Mouse (Mus musculus): ENCODE results near the gene Fancd2os. TPM values are rescaled to one million over a fixed set of nuclear protein-coding genes. Genes with fewer than 3 reads are reported as not detected.

The Fancd2os gene
- total and polyA plus RNA-seq, 2 experiments from 2014 or later: not detected

DNA sequence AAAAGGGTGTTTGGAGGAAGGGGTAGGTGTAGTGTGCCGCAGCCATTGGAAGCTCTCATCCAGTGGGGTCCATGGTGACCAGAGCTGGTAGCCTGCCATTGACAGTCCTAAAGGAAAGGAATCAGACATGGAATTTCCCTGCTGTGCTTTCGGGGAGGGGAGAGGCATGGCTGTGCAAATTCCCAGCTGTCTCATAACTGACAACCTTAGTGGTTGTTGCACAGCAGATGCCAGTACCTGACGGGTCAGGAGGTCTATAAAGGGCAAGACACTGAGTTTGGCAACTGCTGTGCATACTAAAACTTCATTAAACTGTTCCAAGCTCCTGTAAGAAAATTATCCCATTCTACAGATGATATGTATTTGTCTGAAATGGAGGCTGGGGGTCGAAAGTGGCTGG, 2.6 kb downstream of the Fancd2os start:
- no peaks in the 10 kb centered on the region for H3K9me3 ChIP-seq (ENCODE audit: low read length)
- no peak for ATAC-seq
- no peak for DNase-seq (ENCODE audit: low spot score)
- 88% methylated on average over 4 of the region's 4 CpGs for WGBS
- H3K9ac ChIP-seq (replicated peaks; ENCODE audit: low read length): no peak overlapping the region
- no peaks in the 10 kb centered on the region for H3K36me3 ChIP-seq (ENCODE audit: insufficient read depth, low read length)
- no peak overlapping the region for H3K4me3 ChIP-seq (ENCODE audit: low read length)
- no peak overlapping the region for H3K4me2 ChIP-seq (ENCODE audit: low read depth, low read length)
- H3K27ac ChIP-seq: no peak overlapping the region
- no peaks in the 10 kb centered on the region for H3K27me3 ChIP-seq (ENCODE audit: insufficient read depth, low read length)
- no peak for TF ChIP-seq CTCF (IDR thresholded peaks at IDR 0.05; ENCODE audit: low read depth)
- H3K4me1 ChIP-seq (ENCODE audit: insufficient read depth, low read length): no peaks in the 10 kb centered on the region

DNA sequence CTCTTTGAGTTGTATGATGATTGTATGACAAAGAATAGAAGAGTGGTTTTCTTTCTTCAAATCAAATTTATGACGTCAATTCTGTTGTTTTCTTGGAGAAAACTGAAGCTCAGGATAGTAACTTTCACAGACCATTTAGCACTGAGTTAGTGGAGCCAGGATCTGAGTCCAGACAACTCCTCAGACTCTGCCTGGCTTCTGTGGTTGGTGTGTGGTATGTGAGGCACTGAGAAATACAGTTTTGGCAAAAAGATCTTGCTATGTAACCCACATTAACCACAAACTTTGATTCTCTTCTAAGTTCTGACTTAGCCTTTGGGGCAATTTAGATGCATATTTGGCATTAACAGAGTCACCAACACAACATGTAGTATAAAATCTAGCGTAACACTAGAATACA, 7.9 kb downstream of the Fancd2os start:
- no peak for ATAC-seq
- Histone ChIP-seq H3K4me2 (ENCODE audit: low read depth, low read length) (no peak overlapping the region), H3K36me3 (ENCODE audit: insufficient read depth, low read length) (no peaks in the 10 kb centered on the region), H3K27ac (no peak overlapping the region), H3K27me3 (ENCODE audit: insufficient read depth, low read length) (no peaks in the 10 kb centered on the region), H3K4me3 (ENCODE audit: low read length) (no peak overlapping the region), H3K9me3 (ENCODE audit: low read length) (no peaks in the 10 kb centered on the region), H3K4me1 (ENCODE audit: insufficient read depth, low read length) (no peaks in the 10 kb centered on the region), H3K9ac (replicated peaks; ENCODE audit: low read length) (no peak overlapping the region)
- DNase-seq (ENCODE audit: low spot score): no peak
- no peak for TF ChIP-seq CTCF (IDR thresholded peaks at IDR 0.05; ENCODE audit: low read depth)
- 92% methylated on average over 2 of the region's 2 CpGs for WGBS

DNA sequence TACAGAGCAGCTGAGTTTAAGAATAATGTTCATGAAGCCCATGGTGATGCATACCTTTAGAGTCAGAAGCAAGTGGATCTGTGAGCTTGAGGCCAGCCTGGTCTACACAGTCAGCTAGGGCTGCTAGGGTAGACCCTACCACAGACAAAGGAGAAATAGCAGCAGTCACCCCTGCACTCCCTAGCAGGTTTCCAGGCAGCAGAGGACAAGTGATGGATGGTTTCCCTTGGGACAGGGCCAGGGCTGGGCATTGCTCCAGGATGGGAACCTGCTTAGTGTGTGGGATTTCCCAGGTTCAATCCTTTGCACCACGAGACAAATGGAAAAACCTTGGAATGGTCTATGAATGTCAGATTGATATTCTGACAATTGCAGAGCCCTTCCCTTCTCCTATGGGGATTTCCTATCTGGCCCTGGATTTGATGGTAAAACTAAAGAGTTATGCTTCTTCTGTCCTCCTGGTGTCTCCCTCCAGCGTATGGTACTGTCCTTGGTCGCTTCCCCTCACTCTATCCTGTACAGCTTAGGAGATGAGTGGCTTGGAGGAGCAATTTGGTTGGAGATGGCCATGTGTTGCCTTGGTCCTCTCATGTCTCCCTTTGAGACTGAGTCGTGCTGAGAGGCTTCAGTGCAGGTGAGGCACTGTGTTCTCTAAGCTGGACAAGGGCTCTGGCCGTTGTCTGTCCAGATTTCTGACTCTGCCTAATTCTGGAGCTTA, 13.9 kb downstream of the Fancd2os start:
- Histone ChIP-seq H3K27me3 (ENCODE audit: insufficient read depth, low read length) (no peaks in the 10 kb centered on the region), H3K27ac (no peak overlapping the region), H3K36me3 (ENCODE audit: insufficient read depth, low read length) (no peaks in the 10 kb centered on the region), H3K9ac (replicated peaks; ENCODE audit: low read length) (no peak overlapping the region), H3K4me1 (ENCODE audit: insufficient read depth, low read length) (no peaks in the 10 kb centered on the region), H3K9me3 (ENCODE audit: low read length) (no peaks in the 10 kb centered on the region), H3K4me2 (ENCODE audit: low read depth, low read length) (no peak overlapping the region), H3K4me3 (ENCODE audit: low read length) (no peak overlapping the region)
- DNase-seq (ENCODE audit: low spot score) (peak; percentile 12), ATAC-seq (peak; percentile 32; the same call in 1 of the 2 replicates)
- 63% methylated on average over 5 of the region's 5 CpGs for WGBS
- TF ChIP-seq CTCF (IDR thresholded peaks at IDR 0.05; ENCODE audit: low read depth): peak; percentile 17; the same call in 1 of the 2 replicates

- Histone ChIP-seq H3K4me2 (ENCODE audit: low read depth, low read length) (no peak overlapping the region), H3K36me3 (ENCODE audit: insufficient read depth, low read length) (no peaks in the 10 kb centered on the region), H3K9me3 (ENCODE audit: low read length) (no peaks in the 10 kb centered on the region), H3K9ac (replicated peaks; ENCODE audit: low read length) (no peak overlapping the region), H3K4me1 (ENCODE audit: insufficient read depth, low read length) (no peaks in the 10 kb centered on the region), H3K27me3 (ENCODE audit: insufficient read depth, low read length) (no peaks in the 10 kb centered on the region), H3K4me3 (ENCODE audit: low read length) (no peak overlapping the region), H3K27ac (no peak overlapping the region)
- DNase-seq (ENCODE audit: low spot score) (no peak), ATAC-seq (no peak)
- 90% methylated on average over 5 of the region's 5 CpGs for WGBS
- TF ChIP-seq CTCF (IDR thresholded peaks at IDR 0.05; ENCODE audit: low read depth): no peak
Measured at GRCm38 (mm10) chr6:113585065-113585464, 15.4 kb downstream of the Fancd2os start.

DNA sequence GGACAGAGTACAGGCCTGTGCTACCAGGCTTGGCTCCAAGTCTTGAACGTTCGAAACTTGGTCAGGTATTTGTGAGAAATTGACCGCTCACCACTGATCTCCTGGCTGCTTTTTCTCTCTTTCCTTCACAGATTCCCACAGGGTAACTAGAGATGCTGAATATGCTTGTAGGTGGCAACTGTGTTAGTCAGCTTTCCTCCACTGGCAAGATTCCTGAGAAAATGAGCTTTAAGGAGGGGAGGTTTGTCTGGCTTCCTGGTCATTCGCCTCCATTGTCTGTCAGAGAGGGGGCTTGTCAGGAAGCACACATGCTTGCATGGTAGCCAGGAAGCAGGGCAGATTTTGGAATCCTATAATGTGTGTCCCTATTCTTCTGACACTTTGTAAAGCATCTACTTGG, 17.5 kb downstream of the Fancd2os start:
- DNase-seq (ENCODE audit: low spot score) (no peak), ATAC-seq (no peak)
- Histone ChIP-seq H3K4me1 (ENCODE audit: insufficient read depth, low read length) (no peaks in the 10 kb centered on the region), H3K9me3 (ENCODE audit: low read length) (no peaks in the 10 kb centered on the region), H3K27me3 (ENCODE audit: insufficient read depth, low read length) (no peaks in the 10 kb centered on the region), H3K9ac (replicated peaks; ENCODE audit: low read length) (no peak overlapping the region), H3K4me2 (ENCODE audit: low read depth, low read length) (no peak overlapping the region), H3K36me3 (ENCODE audit: insufficient read depth, low read length) (no peaks in the 10 kb centered on the region), H3K27ac (no peak overlapping the region), H3K4me3 (ENCODE audit: low read length) (no peak overlapping the region)
- 95% methylated on average over 4 of the region's 4 CpGs for WGBS
- TF ChIP-seq CTCF (IDR thresholded peaks at IDR 0.05; ENCODE audit: low read depth): no peak

- DNase-seq (ENCODE audit: low spot score) (no peak), ATAC-seq (no peak)
- Histone ChIP-seq H3K27me3 (ENCODE audit: insufficient read depth, low read length) (no peaks in the 10 kb centered on the region), H3K36me3 (ENCODE audit: insufficient read depth, low read length) (no peaks in the 10 kb centered on the region), H3K9ac (replicated peaks; ENCODE audit: low read length) (no peak overlapping the region), H3K9me3 (ENCODE audit: low read length) (no peaks in the 10 kb centered on the region), H3K27ac (no peak overlapping the region), H3K4me3 (ENCODE audit: low read length) (no peak overlapping the region), H3K4me2 (ENCODE audit: low read depth, low read length) (no peak overlapping the region), H3K4me1 (ENCODE audit: insufficient read depth, low read length) (no peaks in the 10 kb centered on the region)
- TF ChIP-seq CTCF (IDR thresholded peaks at IDR 0.05; ENCODE audit: low read depth): no peak
- WGBS: 97% methylated on average over 3 of the region's 3 CpGs
Measured at GRCm38 (mm10) chr6:113579306-113579705, 21.2 kb downstream of the Fancd2os start.

DNA sequence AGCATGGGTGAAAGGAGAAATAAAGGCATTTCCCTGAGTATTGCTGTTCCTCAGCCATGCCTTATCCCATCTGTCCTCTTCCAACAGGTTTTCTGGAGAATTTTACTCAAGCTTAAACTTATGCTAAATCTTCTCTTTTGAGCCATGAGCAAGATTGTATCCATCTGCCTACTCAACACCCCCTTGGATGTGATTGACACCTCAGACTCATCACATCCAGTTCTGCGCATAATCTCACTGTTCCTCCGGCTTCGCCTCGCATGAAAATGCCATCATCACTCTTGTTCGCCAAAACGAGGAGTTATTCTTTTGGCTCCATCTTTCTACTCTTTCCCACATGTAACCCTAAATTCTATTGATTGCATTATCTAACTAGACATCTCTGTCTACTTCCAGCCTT, 24.5 kb downstream of the Fancd2os start:
- Histone ChIP-seq H3K27ac (no peak overlapping the region), H3K36me3 (ENCODE audit: insufficient read depth, low read length) (no peaks in the 10 kb centered on the region), H3K4me2 (ENCODE audit: low read depth, low read length) (no peak overlapping the region), H3K4me1 (ENCODE audit: insufficient read depth, low read length) (no peaks in the 10 kb centered on the region), H3K9ac (replicated peaks; ENCODE audit: low read length) (no peak overlapping the region), H3K4me3 (ENCODE audit: low read length) (no peak overlapping the region), H3K27me3 (ENCODE audit: insufficient read depth, low read length) (no peaks in the 10 kb centered on the region), H3K9me3 (ENCODE audit: low read length) (no peaks in the 10 kb centered on the region)
- ATAC-seq: no peak
- WGBS: 95% methylated on average over 6 of the region's 6 CpGs
- no peak for DNase-seq (ENCODE audit: low spot score)
- TF ChIP-seq CTCF (IDR thresholded peaks at IDR 0.05; ENCODE audit: low read depth): no peak

Measured in hindbrain, postnatal 0 days (tissue).